22 mouse cellular contexts compared by ENCODE assay signal in the genomic region with DNA sequence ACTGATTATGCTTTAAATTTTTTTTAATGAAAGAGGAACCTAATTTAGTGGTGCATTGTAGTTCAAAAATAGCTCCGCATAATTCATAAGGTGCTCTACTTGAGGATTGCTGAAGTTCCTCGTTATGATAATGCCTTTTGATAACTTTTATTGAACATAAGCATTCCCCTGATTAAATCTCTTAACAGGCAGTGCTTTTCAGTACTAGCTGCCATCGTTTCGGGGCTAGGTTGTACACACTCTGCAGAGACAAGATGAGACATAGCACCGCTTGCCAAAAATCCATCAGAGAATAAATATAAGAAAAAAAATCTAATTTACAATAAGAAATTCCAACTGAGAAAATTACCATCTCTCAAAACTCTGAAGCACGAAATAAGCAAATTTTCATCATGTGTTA.
DNase-seq lines count a peak whose midpoint lies in the region; ATAC-seq and TF ChIP-seq lines count a peak whose summit lies in the region.
"Had no signal": no experiment of that assay in that cellular context is flagged by ENCODE, and none has a peak within 500 bp of the region (broad histone marks: within the 10 kb centered on the region; RNA-seq: fewer than 3 reads in every experiment).

No protein-coding gene starts in this region.

- no peak for DNase-seq in forebrain, embryonic 10.5 days (ENCODE audit: extremely low spot score, low spot score)
- DNase-seq in frontal cortex, postnatal 14 days (ENCODE audit: low spot score in 2 of 2): no peak
- no peak for DNase-seq in left cerebral cortex, adult 2 months (ENCODE audit: extremely low spot score in 1 of 2, low spot score in 2 of 2)
- no peak for DNase-seq in left cerebral cortex, postnatal 14 days (ENCODE audit: low spot score in 2 of 2)
- DNase-seq in brain, embryonic 14.5 days (ENCODE audit: low read depth): peak; percentile 40
- no peak for DNase-seq in ovary, postnatal 10 days (ENCODE audit: low spot score)
- DNase-seq: adrenal gland, adult 2 months; adrenal gland, postnatal 10 days; adrenal gland, postnatal 25 days; cerebellum, adult 11 months; cerebellum, adult 18-20 months; cerebellum, adult 8-10 months; cerebellum, adult 9-11 months; cerebellum, postnatal 14 days; cerebellum, postnatal 36 days; embryo, embryonic 11 days had no signal

- no peaks in the 10 kb centered on the region for H3K27me3 ChIP-seq in forebrain, embryonic 16.5 days (replicated peaks; ENCODE audit: control insufficient read depth, insufficient read depth, low read length)
- H3K27me3 ChIP-seq in forebrain, embryonic 10.5 days (ENCODE audit: poor library complexity, severe bottlenecking): no peaks in the 10 kb centered on the region
- H3K27me3 ChIP-seq: embryonic facial prominence, embryonic 13.5 days; embryonic facial prominence, embryonic 15.5 days; forebrain, embryonic 13.5 days had no signal

- 43% methylated on average over 6 of the region's 6 CpGs for WGBS in forebrain, embryonic 16.5 days
- WGBS in forebrain, embryonic 10.5 days: 80% methylated on average over 6 of the region's 6 CpGs

- no peak overlapping the region for H3K27ac ChIP-seq in forebrain, embryonic 16.5 days (ENCODE audit: low read length)
- H3K27ac ChIP-seq in forebrain, embryonic 10.5 days: no peak overlapping the region
- H3K27ac ChIP-seq in left cerebral cortex, adult 2 months: peak overlapping the region; percentile 1; the same call in 1 of the 2 replicates
- H3K27ac ChIP-seq: embryonic facial prominence, embryonic 13.5 days; embryonic facial prominence, embryonic 15.5 days; forebrain, embryonic 13.5 days had no signal

- H3K4me1 ChIP-seq in forebrain, embryonic 16.5 days (replicated peaks; ENCODE audit: control insufficient read depth, insufficient read depth, low read length): 0 out of 2 replicates have a peak, but pooled peaks cover 2% of the 10 kb centered on the region
- peaks cover 13% of the 10 kb centered on the region for H3K4me1 ChIP-seq in forebrain, embryonic 10.5 days
- H3K4me1 ChIP-seq: embryonic facial prominence, embryonic 13.5 days; embryonic facial prominence, embryonic 15.5 days; forebrain, embryonic 13.5 days had no signal

- TF ChIP-seq CTCF in left cerebral cortex, adult 2 months (IDR thresholded peaks at IDR 0.05): no peak
- no peak for TF ChIP-seq CTCF in brain, embryonic 14.5 days (IDR thresholded peaks at IDR 0.05; ENCODE audit: borderline replicate concordance, extremely low read depth, insufficient read depth, insufficient read length)

- no peak overlapping the region for H3K9ac ChIP-seq in forebrain, embryonic 16.5 days (replicated peaks; ENCODE audit: low read depth, low read length)
- H3K9ac ChIP-seq: embryonic facial prominence, embryonic 13.5 days; embryonic facial prominence, embryonic 15.5 days; forebrain, embryonic 13.5 days had no signal

- H3K4me2 ChIP-seq in forebrain, embryonic 16.5 days (ENCODE audit: low read length): no peak overlapping the region
- H3K4me2 ChIP-seq: embryonic facial prominence, embryonic 13.5 days; embryonic facial prominence, embryonic 15.5 days; forebrain, embryonic 13.5 days had no signal

- intact Hi-C loops in left cerebral cortex, adult 2 months (cut with DNase I): loop anchor here (1.0 to 5.0 kb wide), 2 partner anchors 563 to 619 kb away; no protein-coding TSS in a partner anchor
- intact Hi-C loops in left cerebral cortex, postnatal 14 days (cut with DNase I): loop anchor here (5.0 kb wide), 1 partner anchor 617 kb away; no protein-coding TSS in a partner anchor

- TF ChIP-seq POLR2A in brain, embryonic 14.5 days (IDR thresholded peaks at IDR 0.05; ENCODE audit: borderline replicate concordance, extremely low read depth, insufficient read depth, insufficient read length, poor library complexity, severe bottlenecking): no peak

- peak; percentile 69 for ATAC-seq in forebrain, embryonic 16.5 days
- ATAC-seq in frontal cortex, adult (ENCODE audit: low TSS enrichment): peak; percentile 18; the same call in 1 of the 2 replicates
- ATAC-seq: forebrain, embryonic 13.5 days had no signal

- H3K4me3 ChIP-seq in forebrain, embryonic 16.5 days (replicated peaks; ENCODE audit: low read length): no peak overlapping the region
- H3K4me3 ChIP-seq in forebrain, embryonic 10.5 days: no peak overlapping the region
- no peak overlapping the region for H3K4me3 ChIP-seq in left cerebral cortex, adult 2 months
- H3K4me3 ChIP-seq: embryonic facial prominence, embryonic 13.5 days; embryonic facial prominence, embryonic 15.5 days; erythroblast, embryonic 14.5 days; forebrain, embryonic 13.5 days had no signal

- no peaks in the 10 kb centered on the region for H3K9me3 ChIP-seq in forebrain, embryonic 16.5 days (ENCODE audit: control insufficient read depth, low read length)
- H3K9me3 ChIP-seq in forebrain, embryonic 10.5 days: no peaks in the 10 kb centered on the region
- H3K9me3 ChIP-seq: embryonic facial prominence, embryonic 13.5 days; embryonic facial prominence, embryonic 15.5 days; forebrain, embryonic 13.5 days had no signal

- H3K36me3 ChIP-seq in forebrain, embryonic 16.5 days (ENCODE audit: control insufficient read depth, insufficient read depth): no peaks in the 10 kb centered on the region
- no peaks in the 10 kb centered on the region for H3K36me3 ChIP-seq in forebrain, embryonic 10.5 days (replicated peaks)
- H3K36me3 ChIP-seq: embryonic facial prominence, embryonic 13.5 days; embryonic facial prominence, embryonic 15.5 days had no signal
